Mouse (Mus musculus) frontal cortex, postnatal 36 days (tissue): ENCODE results near the gene Fbxl21.
A peak's percentile ranks its signal among the peaks of the same experiment; 100 is the strongest.

Source experiments
- DNase-seq, 2 experiments: peaks; one replicate each; pipeline ENCODE4 v3.0.0; 2022; ENCODE audit warnings: low spot score in 2 of 2

Fbxl21 gene

DNA sequence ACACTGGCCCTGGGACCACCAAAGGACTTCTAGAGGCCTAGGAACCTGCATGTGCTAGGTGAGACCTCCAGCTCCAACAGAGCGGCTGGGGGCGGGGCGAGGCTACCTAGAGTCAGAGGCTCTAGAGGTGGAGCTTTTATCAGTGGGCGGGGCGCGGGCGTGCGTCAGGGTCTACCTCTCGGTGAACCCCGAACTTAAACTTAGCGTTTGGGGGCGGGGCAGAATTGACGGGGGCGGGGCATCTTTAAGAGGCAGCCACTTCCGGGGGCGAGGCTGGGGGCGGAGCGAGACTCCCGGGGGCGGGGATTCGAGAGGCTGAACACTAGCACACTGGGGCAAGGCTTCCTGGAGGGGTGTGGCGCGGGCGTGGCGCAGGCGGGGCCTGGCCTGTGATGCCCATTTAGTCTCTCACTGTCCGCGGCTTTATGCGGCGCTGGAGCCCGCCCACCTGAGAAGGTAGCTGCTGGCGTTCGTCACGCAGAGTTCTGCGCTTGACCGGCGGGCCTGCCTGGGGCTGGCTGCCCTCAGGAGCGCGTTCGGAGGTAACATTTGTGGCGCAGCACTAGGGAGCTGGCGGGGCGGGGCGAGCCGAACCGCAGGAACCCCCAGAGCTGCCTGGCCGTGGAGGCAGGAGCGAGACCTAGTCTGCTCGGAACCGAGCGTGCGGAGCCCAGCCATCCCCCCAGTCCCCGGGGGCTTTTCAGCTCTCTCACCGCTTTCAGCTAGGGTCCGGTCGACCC lies at the start of gene Fbxl21:
TSS of gene Fbxl21 (plus strand) at position 392 of the 740 bp plus-strand sequence.
- DNase-seq: peak; percentile 88 to 92

- DNase-seq: no peak
These were observed 49.6 kb upstream of the Fbxl21 start for GRCm38 (mm10) chr13:56472661-56473060.

DNA sequence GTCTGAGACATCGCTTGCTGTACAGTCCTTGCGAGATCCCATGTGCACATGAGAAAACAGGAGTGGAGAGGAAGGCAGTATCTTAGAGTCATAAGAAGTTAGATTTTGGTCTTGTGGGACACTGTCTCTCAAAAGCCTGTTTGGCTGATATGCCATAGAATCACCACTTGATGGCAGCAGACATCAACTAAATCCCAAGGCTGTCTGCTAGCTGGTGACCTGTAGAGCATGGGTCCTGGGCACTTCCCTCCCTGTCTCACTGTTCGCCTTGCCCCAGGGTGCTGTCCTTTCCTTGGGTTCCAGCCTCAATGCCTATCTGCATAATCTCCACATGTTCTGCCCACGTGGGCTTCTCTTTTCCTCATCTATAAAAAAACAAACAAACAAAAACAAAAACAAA lies 46.9 kb upstream of the Fbxl21 start:
- peak; percentile 19 to 51 for DNase-seq

DNA sequence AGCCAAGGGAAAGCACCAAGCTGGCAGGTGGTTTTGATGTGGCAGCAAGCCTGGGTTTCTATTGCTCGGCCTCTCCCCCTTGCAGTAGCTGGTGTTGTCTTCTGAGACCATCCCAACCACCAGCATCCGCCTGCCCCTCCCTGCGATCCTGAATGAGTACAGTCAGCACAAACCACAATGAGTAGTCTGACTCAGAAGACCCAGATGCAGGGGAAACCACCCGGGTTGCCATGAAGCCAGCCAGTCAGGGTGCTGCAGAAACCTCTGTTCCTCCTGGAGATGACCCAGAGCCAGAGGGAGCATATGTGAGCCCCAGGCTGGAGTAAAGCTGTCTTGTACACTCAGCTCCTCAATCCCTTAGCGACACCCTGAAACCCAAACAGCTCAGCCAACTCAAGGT lies 45.5 kb upstream of the Fbxl21 start:
- no peak for DNase-seq

GRCm38 (mm10) chr13:56477271-56477670 lies 45.0 kb upstream of the Fbxl21 start:
- peak; percentile 40 to 58 for DNase-seq

- no peak for DNase-seq
These were observed 44.2 kb upstream of the Fbxl21 start for GRCm38 (mm10) chr13:56478027-56478426.

- no peak for DNase-seq
These were observed 40.1 kb upstream of the Fbxl21 start, which contains the start of gene Il9 for GRCm38 (mm10) chr13:56482146-56482545. TSS of gene Il9 (minus strand) at chr13:56482246.

DNA sequence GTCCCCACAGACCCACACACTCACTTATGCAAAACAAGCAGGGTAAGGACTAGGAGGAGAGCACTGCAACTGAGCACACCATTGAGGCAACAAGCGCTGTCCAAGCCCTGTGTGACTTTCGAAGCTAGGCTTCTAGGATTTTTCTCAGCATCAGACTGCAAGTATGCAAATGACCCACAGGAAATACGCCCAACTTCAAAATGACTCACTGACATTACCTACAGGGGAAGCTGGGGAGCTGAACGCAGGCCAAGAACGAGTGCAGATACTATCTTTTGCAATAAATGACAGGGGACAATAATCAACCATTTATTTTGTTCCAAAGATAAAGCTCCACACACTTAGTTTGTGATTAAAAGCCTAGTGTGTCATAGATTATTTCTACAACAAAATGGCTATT lies 34.3 kb upstream of the Fbxl21 start:
- DNase-seq: no peak

DNA sequence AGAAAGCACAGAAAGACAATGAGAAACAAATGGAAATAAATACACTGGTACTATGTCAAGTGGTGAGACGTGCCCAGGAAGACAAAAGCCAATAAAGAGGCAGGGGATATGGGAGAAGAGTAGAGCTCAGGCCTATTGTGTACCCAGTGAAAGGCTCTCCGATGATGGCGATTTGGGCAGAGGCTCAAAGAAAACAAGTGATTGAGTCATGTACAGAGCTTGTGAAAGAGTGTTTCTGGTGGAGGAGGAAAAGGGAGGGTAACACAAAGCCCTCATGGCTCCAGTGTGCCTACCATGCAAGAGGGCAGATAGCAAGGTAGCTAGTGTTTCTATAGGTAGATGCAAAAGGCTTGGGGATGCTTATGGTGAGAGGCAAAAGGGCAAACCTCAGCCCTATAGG lies 27.8 kb upstream of the Fbxl21 start:
- no peak for DNase-seq

DNA sequence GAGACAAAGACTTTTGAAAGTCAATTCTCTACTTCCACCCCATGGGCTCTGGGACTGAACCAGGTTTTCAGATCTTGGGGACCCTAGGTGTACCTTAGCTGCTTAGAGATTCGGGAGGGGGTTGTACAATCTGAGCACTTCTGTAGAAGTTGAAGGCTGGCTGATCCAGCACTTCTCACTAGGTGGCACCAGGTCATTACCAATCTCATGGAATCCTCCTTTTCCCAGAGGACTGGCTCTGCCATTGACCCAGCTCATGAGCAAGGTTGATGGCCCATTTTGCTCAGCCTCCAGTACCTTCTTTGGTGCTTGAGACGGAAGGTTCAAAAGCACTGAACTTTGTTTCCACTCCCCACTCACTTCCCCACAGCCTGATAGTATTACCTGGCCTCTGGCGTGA lies 22.1 kb upstream of the Fbxl21 start:
- peak in 1 of 2 experiments; percentile 4 for DNase-seq

DNA sequence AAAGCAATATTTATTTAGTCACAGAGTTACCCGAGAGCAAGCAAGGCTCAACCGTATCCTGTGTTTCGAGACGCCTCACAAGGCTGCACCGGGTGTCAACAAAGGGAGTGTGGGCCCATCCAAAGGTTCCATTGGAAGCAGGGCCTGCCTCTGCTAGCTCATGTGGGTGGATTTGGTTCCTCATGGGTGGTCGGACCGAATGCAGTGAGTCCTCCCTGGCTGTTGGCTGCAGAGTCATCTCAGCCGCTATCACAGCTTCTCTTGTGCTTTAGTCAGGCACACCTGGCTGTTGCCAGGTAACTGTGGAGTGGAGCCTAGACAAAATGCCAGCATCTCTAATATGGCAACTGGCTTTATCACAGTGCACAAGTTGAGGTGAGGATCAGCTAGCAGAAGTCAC lies 21.6 kb upstream of the Fbxl21 start:
- no peak for DNase-seq

DNA sequence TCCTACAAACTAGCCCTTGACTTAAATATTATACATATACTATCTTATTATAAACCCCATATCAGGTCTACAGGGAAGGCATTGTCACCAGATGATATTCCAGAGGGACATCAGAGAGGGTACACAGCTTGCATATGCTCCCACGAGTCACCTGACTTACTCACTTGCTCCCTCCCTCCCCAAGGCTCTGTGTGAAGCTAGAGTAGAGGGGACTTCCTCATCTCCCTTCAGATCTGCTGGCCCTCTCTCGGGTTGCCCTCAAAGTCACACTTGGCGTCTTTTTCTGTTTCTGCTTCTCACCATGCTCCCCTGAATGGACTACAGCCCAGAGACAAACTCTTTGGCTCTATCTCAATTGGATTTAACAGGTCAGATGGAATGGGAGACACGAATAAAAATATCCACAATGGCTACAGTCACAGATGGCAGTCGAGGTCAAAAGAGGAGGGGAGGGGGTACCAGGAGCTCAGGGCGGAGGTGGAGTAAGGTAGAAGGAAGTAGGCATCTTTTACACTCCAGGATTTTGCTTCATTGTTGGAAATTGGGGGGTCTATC lies 20.3 kb upstream of the Fbxl21 start:
- no peak for DNase-seq

- DNase-seq: no peak
These were observed 15.3 kb upstream of the Fbxl21 start for GRCm38 (mm10) chr13:56506871-56507496.

DNA sequence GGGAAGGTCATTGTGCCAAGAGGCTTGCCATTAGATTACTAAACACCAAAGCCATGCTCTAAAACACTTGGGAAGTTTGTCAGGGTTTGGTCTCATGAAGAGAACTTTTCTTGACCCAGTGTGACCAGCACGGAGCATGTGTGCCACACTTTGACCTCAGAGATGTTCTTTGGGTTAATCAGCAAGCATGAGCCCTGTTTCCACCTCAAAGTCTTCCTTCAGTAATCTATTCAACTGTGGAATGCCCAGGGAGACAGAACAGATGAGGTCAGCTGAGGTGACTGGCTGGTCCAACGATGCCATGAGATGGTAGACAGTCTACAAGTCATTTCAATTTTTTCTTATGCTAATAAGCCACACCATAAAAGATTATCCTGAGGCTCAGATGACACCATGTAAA lies 12.5 kb upstream of the Fbxl21 start:
- DNase-seq: no peak

- no peak for DNase-seq
These were observed 8.7 kb upstream of the Fbxl21 start for GRCm38 (mm10) chr13:56513595-56513994.

- no peak for DNase-seq
These were observed 6.0 kb upstream of the Fbxl21 start for GRCm38 (mm10) chr13:56516311-56516710.

DNA sequence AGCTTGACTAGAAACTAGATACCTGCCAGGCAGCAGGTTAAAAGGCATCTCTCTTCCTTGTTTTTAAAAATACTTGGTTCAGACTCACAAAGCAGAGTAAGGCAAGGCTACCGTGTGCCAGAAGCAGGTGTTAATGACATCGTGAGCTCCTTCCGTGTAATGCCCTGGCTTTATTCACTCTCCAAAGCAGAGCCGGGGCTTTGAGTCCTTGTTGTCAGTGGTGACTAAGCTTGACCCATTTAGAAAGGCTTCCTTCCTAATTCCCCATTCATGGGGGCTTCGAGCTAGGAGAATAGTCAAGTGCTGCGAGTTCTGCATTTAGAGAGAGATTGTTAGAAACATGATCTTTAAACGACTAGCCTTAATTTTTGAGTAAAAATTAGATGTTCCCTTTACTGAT lies 5.5 kb upstream of the Fbxl21 start:
- DNase-seq: no peak

- no peak for DNase-seq
These were observed 522 bp downstream of the Fbxl21 start for GRCm38 (mm10) chr13:56522821-56523167.

DNA sequence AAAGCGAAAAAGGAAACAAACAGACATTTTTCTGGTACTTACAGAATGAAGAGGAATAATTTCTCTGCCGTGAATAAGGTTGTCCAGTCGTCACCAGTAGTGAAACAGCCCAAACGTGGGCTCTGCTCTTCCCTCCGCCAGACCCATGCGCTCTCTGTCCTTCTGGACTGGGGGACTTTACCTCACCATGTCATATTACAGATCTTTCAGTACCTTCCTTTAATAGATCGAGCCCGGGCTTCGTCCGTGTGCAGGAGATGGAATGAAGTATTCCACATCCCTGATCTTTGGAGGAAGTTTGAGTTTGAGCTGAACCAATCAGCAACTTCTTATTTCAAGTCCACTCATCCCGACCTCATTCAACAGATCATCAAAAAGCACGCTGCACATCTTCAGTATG lies 4.6 kb downstream of the Fbxl21 start:
- no peak for DNase-seq

DNA sequence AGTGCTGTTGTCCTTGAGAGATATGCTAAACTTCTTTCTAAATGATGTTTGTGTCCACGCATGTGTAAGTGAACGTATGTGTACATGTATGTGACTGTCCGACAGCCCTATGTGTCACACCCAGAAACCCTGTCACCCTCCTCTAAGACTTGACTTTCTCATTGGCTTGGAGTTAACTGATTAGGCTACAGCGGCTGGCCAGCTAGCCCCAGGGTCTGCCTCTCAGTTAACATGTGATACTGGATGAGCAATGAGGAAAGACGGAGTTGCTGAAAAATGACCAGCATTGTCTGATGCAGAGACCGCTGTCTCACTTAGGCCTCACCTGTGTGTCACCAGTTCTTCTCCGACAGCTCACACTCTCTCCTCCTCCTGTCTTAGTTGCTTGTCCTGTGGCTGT lies 5.6 kb downstream of the Fbxl21 start:
- DNase-seq: no peak

DNA sequence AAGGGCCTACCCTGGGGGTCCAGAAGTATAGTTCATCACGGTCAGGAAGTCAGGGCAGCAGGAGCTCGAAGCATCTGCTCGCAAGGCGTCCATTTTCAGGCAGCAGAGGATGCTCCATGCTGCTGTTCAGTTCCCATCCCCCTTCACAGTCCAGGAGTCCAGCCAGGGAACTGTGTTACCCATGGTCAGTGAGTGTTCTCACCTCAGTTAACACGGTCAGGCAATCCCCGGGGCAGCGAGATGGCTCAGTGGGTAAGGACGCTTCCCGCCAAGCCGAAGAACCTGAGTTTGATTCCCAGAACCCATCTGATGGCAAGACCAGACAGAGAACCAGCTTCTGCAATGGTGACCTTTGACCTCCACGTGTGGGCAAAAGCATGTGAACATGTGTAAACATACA lies 6.0 kb downstream of the Fbxl21 start:
- DNase-seq: no peak

GRCm38 (mm10) chr13:56529031-56529430 lies 6.8 kb downstream of the Fbxl21 start:
- no peak for DNase-seq

DNA sequence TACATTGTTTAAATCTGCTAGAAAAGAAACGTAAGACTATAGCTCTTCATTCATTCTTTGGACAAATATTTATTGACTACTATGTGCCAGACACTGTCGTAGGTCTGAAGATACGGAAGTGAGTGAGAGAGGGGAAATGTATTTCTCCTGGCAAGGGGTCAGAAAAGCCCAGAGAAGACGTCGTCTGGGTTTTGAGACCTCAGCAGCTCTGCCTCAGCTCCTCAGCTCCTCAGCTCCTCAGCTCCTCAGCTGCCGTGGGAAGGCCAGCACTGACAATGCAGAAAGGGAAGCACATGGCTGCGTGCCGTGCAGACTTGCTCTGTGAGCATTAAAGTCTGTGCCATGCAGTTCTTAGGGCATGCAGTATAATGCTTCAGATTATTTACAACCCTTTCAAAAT lies 7.4 kb downstream of the Fbxl21 start:
- DNase-seq: no peak
